Mouse (Mus musculus): Measurements from ENCODE around the gene Kcnj11. TPM values are rescaled to one million over a fixed set of nuclear protein-coding genes. Genes with fewer than 3 reads are reported as not detected.

Kcnj11 gene
- polyA plus RNA-seq, 1 experiment from 2014 or later = 0.79 TPM

DNA sequence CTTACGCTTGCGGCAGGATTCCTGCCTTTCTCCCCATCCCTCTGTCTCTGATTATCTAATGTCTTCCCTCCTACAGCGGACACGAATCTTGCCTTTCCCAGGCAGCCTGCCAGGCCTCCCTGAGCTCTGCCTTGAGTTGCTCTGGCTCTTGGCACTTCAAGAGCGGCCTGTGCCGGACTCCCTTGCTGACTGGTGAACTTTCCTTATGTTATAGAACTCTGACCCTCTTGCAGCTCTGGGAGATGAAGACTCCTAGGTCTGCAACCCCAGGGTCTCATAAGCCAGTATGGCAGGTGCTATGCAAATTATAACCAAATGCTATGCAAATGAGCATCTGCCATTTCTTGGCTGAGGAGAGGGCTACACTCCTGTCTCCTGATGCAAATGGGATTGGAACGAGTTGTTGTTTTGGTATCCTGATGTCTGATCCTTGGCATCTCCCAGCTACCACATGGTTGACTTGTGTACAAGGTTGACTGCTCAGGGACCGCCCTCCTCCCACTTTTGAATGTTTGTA lies 2.6 kb upstream of the Kcnj11 start:
- H3K36me3 ChIP-seq = no peaks in the 10 kb centered on the region
- H3K4me2 ChIP-seq (replicated peaks) = no peak overlapping the region
- H3K9ac ChIP-seq = no peak overlapping the region
- no peak overlapping the region; the same call in 1 of the 2 replicates for H3K27ac ChIP-seq
- H3K9me3 ChIP-seq = no peaks in the 10 kb centered on the region
- H3K4me1 ChIP-seq = no peaks in the 10 kb centered on the region
- WGBS = 73% methylated on average over 8 of the region's 8 CpGs
- H3K27me3 ChIP-seq (replicated peaks) = peaks cover 14% of the 10 kb centered on the region
- no peak for ATAC-seq (ENCODE audit: low FRiP score, low read depth)
- H3K4me3 ChIP-seq = no peak overlapping the region

DNA sequence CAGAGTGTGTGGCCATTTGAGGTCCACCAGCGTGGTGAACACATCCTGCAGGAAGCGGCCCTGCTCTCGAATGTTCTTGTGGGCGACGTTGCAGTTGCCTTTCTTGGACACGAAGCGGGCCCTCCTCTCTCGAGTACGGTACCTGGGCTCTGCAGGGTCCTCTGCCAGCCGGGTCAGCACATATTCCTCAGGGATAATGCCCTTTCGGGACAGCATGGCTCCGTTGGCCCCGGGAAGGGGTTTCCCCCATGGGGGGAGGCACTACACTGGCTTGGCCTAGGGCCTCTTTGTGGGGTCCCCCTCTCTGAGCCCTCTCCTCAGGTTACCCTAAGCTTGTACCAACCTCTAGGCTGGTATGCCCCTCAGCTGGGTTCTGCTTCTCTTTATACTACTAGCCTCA lies 882 bp downstream of the Kcnj11 start:
- Histone ChIP-seq H3K9me3 (no peaks in the 10 kb centered on the region), H3K4me1 (no peaks in the 10 kb centered on the region), H3K9ac (0 out of 2 replicates have a peak overlapping the region, but pooled peaks have one; percentile 13), H3K36me3 (no peaks in the 10 kb centered on the region), H3K27ac (no peak overlapping the region), H3K4me3 (peak overlapping the region; percentile 59; the same call in 1 of the 2 replicates), H3K27me3 (replicated peaks) (peaks cover 18% of the 10 kb centered on the region), H3K4me2 (replicated peaks) (peak overlapping the region; percentile 89)
- 85% methylated on average over 13 of the region's 13 CpGs for WGBS
- ATAC-seq (ENCODE audit: low FRiP score, low read depth) = 0 out of 2 replicates have a peak, but pooled peaks have one; percentile 0

DNA sequence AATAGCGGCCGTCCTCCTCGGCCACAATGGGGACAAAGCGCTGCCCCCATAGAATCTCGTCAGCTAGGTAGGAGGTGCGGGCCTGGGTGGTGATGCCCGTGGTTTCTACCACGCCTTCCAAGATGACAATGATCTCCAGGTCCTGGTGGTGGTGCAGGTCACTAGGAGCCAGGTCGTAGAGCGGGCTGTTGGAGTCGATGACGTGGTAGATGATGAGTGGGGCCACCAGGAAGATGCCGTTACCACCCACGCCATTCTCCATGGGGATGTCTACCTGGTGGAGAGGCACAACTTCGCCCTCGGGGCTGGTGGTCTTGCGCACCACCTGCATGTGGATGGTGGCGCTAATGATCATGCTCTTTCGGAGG lies 1.7 kb downstream of the Kcnj11 start:
- ATAC-seq (ENCODE audit: low FRiP score, low read depth) = no peak
- WGBS = 94% methylated on average over 19 of the region's 19 CpGs
- peaks cover 18% of the 10 kb centered on the region for H3K27me3 ChIP-seq (replicated peaks)
- H3K9ac ChIP-seq = no peak overlapping the region
- no peaks in the 10 kb centered on the region for H3K36me3 ChIP-seq
- H3K27ac ChIP-seq = no peak overlapping the region
- H3K4me1 ChIP-seq = no peaks in the 10 kb centered on the region
- no peak overlapping the region for H3K4me3 ChIP-seq
- H3K9me3 ChIP-seq = no peaks in the 10 kb centered on the region
- no peak overlapping the region; the same call in 1 of the 2 replicates for H3K4me2 ChIP-seq (replicated peaks)

DNA sequence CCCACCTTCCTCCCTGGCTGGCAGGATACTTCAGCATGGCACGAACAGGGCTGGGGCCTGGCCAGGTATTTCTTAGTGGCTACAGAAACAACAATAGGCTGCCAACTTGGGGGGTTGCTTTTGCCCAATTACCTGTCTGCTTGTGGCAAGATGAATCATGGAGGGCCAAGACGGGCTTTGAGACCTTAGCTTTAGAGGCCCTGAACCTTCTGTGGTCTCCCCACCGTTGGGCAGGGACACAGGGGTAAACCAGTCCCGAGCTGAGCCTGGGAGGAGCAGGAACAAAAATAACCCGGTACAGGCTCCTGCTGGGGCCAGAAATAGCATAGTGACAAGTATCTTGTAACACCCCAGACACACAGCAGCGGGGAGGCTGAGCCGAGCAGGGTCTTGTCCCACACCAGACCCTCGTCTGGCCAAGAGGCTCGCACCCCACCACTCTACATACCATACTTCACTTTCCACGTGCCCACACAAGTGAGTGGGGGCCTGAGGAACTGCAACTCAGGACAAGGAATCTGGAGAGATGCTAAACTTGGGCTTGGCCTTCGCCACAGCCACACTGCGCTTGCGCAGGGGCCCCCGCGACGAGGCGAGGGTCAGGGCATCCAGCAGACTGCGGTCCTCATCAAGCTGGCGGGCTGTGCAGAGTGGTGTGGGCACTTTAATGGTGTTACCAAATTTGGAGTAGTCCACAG lies 2.2 kb downstream of the Kcnj11 start:
- H3K4me2 ChIP-seq (replicated peaks) = no peak overlapping the region; the same call in 1 of the 2 replicates
- no peak overlapping the region for H3K9ac ChIP-seq
- no peaks in the 10 kb centered on the region for H3K4me1 ChIP-seq
- no peak overlapping the region for H3K4me3 ChIP-seq
- WGBS = 85% methylated on average over 19 of the region's 19 CpGs
- no peak for ATAC-seq (ENCODE audit: low FRiP score, low read depth)
- H3K36me3 ChIP-seq = no peaks in the 10 kb centered on the region
- no peak overlapping the region for H3K27ac ChIP-seq
- H3K27me3 ChIP-seq (replicated peaks) = peaks cover 18% of the 10 kb centered on the region
- no peaks in the 10 kb centered on the region for H3K9me3 ChIP-seq

DNA sequence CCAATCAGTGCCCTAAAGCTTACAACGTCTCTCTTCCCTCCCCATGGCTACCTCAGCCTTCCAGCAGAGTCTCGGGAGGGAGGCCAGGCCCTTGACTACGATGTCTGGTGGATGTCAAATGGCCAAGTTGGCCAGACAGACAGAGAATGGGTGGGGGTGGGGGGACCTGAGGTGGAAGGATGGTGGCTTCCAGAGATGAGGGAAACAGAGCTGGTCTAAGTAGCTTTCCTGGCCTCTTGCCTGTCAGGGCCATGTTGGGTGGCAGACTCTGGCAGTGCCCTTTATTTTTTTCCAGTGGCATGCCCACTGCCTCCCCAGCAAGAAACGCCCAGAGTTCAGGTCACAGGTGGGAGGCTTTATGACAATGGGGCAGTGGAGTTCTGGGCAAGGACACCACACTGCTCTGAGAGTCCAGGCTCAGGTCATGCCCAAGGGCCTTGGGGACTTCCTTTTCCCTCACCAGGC lies 3.2 kb downstream of the Kcnj11 start:
- Histone ChIP-seq H3K4me1 (no peaks in the 10 kb centered on the region), H3K36me3 (no peaks in the 10 kb centered on the region), H3K9me3 (no peaks in the 10 kb centered on the region), H3K4me3 (no peak overlapping the region), H3K4me2 (replicated peaks) (no peak overlapping the region), H3K9ac (no peak overlapping the region), H3K27ac (no peak overlapping the region), H3K27me3 (replicated peaks) (peaks cover 18% of the 10 kb centered on the region)
- WGBS = 61% methylated on average over 4 of the region's 4 CpGs
- ATAC-seq (ENCODE audit: low FRiP score, low read depth) = no peak

DNA sequence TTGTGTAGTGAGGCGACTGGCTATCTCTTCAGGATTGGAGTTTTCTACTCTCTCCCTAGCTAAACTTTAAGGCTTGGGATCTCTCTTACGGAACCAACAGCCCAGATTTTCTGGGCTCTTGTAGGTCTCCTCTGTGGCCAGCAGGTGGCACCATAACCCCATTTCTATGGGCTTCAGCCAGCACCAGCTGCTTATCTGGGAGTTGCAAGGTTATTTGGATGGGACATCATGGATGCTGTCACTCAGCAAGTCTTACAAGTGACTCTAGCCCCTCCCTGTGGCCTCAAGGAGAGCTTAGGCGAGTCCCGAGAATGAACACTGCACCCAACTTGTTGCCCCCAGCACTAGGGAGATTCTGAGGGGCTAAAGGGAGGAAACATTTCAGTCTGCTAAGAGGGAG lies 4.4 kb downstream of the Kcnj11 start:
- H3K4me2 ChIP-seq (replicated peaks) = no peak overlapping the region
- no peak overlapping the region for H3K9ac ChIP-seq
- no peak overlapping the region for H3K4me3 ChIP-seq
- H3K9me3 ChIP-seq = no peaks in the 10 kb centered on the region
- no peak overlapping the region for H3K27ac ChIP-seq
- H3K27me3 ChIP-seq (replicated peaks) = peaks cover 18% of the 10 kb centered on the region
- no peaks in the 10 kb centered on the region for H3K36me3 ChIP-seq
- no peaks in the 10 kb centered on the region for H3K4me1 ChIP-seq
- ATAC-seq (ENCODE audit: low FRiP score, low read depth) = no peak; the same call in 1 of the 2 replicates
- WGBS = 2% methylated on average over 4 of the region's 4 CpGs

DNA sequence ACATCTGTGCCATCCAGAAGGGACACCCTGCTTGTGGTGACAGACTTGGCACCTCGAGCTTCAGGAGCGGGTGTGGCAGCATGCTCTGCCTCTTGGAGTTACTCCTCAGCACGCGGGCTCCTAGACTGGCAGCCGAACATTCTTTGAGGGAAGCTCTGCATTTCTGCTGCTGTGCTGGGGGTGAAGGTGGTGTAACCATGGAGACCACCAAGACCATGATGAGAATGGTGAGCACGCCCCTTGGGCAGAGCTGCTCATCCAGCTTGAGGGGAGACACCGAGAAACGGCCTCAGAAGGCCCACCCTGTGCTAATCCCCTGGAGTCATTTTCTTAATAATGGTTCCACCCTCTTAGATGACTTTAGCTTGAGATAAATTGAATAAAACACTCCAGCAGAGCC lies 7.8 kb downstream of the Kcnj11 start:
- no peaks in the 10 kb centered on the region for H3K4me1 ChIP-seq
- no peak overlapping the region for H3K4me2 ChIP-seq (replicated peaks)
- no peak overlapping the region for H3K4me3 ChIP-seq
- no peak for ATAC-seq (ENCODE audit: low FRiP score, low read depth)
- 44% methylated on average over 8 of the region's 8 CpGs for WGBS
- H3K9me3 ChIP-seq = 0 out of 2 replicates have a peak, but pooled peaks cover 7% of the 10 kb centered on the region
- no peak overlapping the region for H3K27ac ChIP-seq
- H3K27me3 ChIP-seq (replicated peaks) = peaks cover 6% of the 10 kb centered on the region; the same call in 1 of the 2 replicates
- no peaks in the 10 kb centered on the region for H3K36me3 ChIP-seq
- no peak overlapping the region for H3K9ac ChIP-seq

DNA sequence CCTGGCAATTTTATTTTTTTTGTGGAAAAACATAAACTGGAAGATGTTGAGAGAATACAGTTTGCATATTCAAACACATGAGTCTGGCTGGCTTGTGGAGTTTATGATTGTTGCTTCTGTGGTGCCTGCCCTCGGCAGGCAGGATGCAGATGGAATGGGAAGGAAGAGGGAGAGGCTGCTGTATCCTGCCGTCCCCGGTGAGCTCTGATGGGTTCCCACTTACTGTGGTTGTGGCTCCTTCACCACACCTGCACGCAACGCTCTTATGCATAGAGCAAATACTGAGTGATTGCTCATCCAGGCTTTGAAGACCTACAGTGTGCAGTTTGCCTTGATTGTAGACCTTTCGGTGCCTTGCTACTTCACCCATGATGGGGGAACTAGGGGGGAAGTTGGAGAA lies 12.3 kb downstream of the Kcnj11 start:
- ATAC-seq (ENCODE audit: low FRiP score, low read depth) = no peak

DNA sequence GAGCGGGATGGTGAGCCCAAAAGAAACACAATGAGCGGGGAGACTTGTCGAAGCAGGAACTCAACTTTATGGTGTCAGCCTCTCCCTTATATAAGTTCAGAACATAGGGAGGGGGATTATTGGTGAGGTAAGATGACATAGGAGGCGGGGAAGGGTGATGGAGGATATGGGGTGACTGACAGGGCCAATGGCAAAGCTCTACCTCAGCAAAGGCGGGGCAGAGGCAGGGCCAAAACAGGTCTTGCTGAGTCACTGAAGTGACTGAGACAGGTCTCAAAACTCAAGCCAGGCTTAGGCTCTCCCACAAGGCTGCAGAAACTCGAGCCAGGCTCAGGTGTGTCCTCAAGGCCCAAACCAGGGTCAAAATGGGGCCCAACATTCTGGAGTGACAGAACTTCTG lies 14.2 kb downstream of the Kcnj11 start:
- H3K4me3 ChIP-seq = no peak overlapping the region
- no peak overlapping the region for H3K4me2 ChIP-seq (replicated peaks)
- H3K27ac ChIP-seq = no peak overlapping the region
- ATAC-seq (ENCODE audit: low FRiP score, low read depth) = no peak
- no peaks in the 10 kb centered on the region for H3K27me3 ChIP-seq (replicated peaks)
- 86% methylated on average over 6 of the region's 6 CpGs for WGBS
- H3K4me1 ChIP-seq = no peaks in the 10 kb centered on the region
- 0 out of 2 replicates have a peak, but pooled peaks cover 7% of the 10 kb centered on the region for H3K9me3 ChIP-seq
- H3K36me3 ChIP-seq = peaks cover 40% of the 10 kb centered on the region
- H3K9ac ChIP-seq = no peak overlapping the region

More for the DNA sequence above, 12.3 kb downstream of the Kcnj11 start:
- Histone ChIP-seq H3K4me2 (replicated peaks) (no peak overlapping the region), H3K4me1 (no peaks in the 10 kb centered on the region), H3K27me3 (replicated peaks) (no peaks in the 10 kb centered on the region), H3K36me3 (peaks cover 21% of the 10 kb centered on the region), H3K4me3 (no peak overlapping the region), H3K9ac (no peak overlapping the region), H3K9me3 (0 out of 2 replicates have a peak, but pooled peaks cover 7% of the 10 kb centered on the region), H3K27ac (no peak overlapping the region)
- 91% methylated on average over 6 of the region's 6 CpGs for WGBS

DNA sequence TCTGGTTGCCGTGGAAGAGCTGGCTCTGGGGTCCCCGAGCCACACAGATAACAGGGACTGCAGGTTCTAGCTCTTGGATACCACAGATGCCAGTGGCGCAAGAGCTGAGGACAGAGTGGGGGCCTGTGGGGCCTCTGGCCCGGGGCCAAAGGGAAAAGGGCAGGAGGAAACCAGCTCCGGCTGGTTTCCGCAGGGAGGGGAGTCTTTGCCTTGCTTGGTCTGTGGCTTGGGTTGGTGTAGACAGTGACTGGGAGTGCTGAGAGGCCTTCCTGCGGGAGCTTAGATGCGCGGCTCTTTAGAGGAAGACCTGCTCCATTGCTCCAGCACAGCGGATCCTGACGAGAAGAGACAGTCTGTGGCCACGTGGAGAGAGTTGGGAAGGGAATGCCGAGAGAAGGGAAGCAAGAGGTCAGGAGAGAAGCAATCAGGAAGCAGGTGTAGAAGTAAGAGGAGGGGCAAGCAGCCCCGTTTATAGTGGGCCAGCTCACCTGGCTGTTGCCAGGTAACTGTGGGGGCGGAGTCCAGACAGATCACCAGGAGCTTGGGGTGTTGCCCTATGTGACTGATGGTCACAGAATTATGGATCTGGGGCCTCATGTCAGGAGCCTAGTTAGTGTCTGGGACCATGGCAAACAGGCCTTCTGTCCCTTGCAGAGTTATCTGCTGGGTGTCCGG lies 15.6 kb downstream of the Kcnj11 start:
- no peak overlapping the region for H3K4me2 ChIP-seq (replicated peaks)
- peaks cover 54% of the 10 kb centered on the region for H3K36me3 ChIP-seq
- no peak overlapping the region for H3K4me3 ChIP-seq
- ATAC-seq (ENCODE audit: low FRiP score, low read depth) = no peak
- H3K4me1 ChIP-seq = no peaks in the 10 kb centered on the region
- H3K27me3 ChIP-seq (replicated peaks) = no peaks in the 10 kb centered on the region
- WGBS = 80% methylated on average over 16 of the region's 16 CpGs
- H3K9me3 ChIP-seq = 0 out of 2 replicates have a peak, but pooled peaks cover 7% of the 10 kb centered on the region
- no peak overlapping the region for H3K9ac ChIP-seq
- no peak overlapping the region for H3K27ac ChIP-seq

DNA sequence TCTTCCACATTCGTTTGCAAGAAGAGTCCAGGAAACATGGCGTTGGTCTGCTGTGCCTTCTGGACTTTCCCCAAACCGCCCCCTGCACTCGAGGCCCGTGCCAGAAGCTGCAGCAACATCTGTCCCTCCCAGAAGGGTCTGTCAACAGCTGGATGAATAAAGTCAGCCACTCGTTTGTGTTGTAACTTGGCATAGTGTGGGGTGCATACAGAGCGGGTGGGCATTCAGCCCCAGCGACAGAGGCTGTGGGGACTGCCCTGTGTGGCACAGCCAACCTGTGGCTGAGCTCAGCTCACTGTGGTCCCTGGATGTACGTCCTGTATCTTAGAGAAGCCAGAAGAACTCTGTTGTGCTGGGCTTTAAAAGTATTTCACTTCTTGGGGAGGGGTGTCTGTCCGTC lies 16.5 kb downstream of the Kcnj11 start:
- Histone ChIP-seq H3K9me3 (0 out of 2 replicates have a peak, but pooled peaks cover 4% of the 10 kb centered on the region), H3K4me3 (no peak overlapping the region), H3K4me1 (no peaks in the 10 kb centered on the region), H3K27me3 (replicated peaks) (no peaks in the 10 kb centered on the region), H3K27ac (no peak overlapping the region), H3K36me3 (peaks cover 63% of the 10 kb centered on the region), H3K4me2 (replicated peaks) (no peak overlapping the region), H3K9ac (no peak overlapping the region)
- 93% methylated on average over 10 of the region's 10 CpGs for WGBS
- ATAC-seq (ENCODE audit: low FRiP score, low read depth) = no peak

DNA sequence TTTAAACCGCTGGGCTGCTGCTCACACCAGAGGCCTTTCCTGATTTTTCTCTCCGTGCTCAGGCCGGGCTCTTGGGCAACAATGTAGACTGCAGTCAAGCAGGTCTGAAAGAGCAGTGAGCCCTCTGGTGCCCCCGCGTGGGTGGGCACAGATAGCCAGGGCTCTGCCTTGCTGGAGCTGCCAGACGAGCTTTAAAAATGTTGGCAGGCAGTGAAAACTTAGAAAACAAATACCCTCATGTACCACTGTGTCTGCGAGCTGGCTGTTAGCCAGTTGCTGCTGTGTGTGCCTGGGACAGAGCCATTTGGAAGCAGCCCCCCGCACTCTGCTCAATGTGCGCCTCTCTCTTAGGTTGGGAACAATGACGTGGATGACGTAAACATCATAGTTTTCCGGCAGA lies 22.9 kb downstream of the Kcnj11 start:
- Histone ChIP-seq H3K4me1 (no peaks in the 10 kb centered on the region), H3K4me2 (replicated peaks) (no peak overlapping the region), H3K9ac (no peak overlapping the region), H3K27me3 (replicated peaks) (no peaks in the 10 kb centered on the region), H3K4me3 (no peak overlapping the region), H3K36me3 (peaks cover 91% of the 10 kb centered on the region), H3K9me3 (no peaks in the 10 kb centered on the region), H3K27ac (no peak overlapping the region)
- WGBS = 93% methylated on average over 12 of the region's 12 CpGs
- no peak for ATAC-seq (ENCODE audit: low FRiP score, low read depth)
